Mouse (Mus musculus): ENCODE measurements around the gene Camsap2.

DNA sequence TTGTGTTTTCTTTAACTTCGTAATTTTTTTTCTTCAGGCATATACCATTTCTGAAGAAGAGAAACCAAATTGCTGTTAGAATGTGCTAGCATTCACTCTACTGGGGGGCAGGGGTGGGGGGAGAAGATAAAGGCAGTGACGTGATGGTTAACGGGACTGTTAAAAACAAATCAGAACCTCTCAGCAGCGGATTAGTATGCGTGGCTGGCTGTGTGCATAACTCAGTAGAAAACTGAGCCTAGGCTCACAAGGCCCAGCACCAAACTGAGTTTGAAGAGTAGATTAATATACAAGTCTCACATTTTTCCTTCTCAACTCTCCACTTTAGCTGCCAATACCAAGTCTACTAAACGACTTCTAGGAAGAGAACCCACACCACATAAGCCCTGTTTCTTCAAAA is 17.1 kb upstream of the Camsap2 start:
- no peak for TF ChIP-seq CTCF (IDR thresholded peaks at IDR 0.05; ENCODE audit: insufficient read depth, low read depth, low read length)
- no peak for TF ChIP-seq POLR2A (IDR thresholded peaks at IDR 0.05; ENCODE audit: insufficient read depth, low read depth, low read length)

Data from olfactory bulb, adult 2 months (tissue).